Mouse (Mus musculus) lung, postnatal 4 days (tissue): ENCODE measurements around the gene Ltn1.
A peak's percentile ranks its signal among the peaks of the same experiment; 100 is the strongest.

Experiments used
- DNase-seq, 2 experiments: peaks; one replicate each; pipeline ENCODE4 v3.0.0; 2021

Gene Ltn1

GRCm38 (mm10) chr16:87387444-87387977, 44.9 kb downstream of the Ltn1 start:
- no peak for DNase-seq

DNA sequence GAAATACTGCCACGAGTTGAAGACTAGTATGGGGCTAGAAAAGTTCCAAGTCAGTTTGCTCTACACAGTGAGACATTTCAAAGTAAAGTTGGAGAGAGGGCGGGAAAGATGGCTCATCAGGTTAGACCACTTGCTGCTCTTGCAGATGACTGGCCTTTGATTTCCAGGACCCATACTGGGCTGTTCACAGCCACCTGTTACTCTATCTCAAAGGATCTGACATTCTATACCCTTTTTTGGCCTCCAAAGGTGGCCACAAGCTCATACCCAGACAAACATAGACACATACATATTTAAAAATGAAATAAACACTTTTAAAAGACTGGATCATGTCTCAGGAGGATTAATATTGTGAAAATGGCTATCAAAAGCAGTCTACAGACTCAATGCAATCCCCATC, 48.0 kb downstream of the Ltn1 start:
- DNase-seq = no peak

DNA sequence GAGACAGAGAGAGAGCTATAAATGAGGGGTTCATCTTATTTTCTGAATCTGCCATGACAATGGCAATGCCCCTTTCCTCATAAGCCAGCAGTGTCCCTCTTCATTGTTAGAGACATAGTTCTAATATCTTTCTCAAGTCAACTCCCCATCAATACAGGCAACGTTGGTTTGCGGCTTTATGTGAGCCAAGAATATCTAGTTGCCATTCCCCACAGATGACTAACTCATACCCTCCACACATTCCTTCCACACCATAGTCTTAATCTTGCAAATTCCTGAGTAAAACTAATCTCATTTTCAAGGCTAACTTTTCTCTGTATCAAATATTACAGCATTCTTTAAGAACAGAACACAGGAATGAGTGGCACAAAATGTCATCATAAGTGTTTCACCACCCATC, 49.4 kb downstream of the Ltn1 start:
- no peak for DNase-seq

DNA sequence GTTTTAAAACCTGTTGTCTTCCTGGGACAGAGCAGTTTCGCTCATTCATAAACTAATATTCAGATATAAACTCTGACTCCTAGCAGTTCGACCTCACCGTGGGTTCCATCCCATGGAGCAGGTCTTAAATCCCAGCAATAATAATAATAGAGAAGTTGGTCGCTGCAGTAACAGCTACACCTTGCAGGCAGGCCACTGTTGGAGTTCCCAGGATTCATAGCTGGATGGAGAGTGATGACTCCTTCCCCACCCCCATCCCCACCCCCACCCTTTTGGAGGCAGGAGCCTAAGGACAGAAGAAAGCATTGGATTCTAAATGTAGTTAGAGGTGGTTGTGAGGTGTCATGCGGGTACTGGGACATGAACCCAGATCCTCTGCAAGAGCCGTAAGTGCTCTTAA, 66.0 kb downstream of the Ltn1 start:
- DNase-seq = no peak

GRCm38 (mm10) chr16:87366035-87366434, 66.4 kb downstream of the Ltn1 start:
- DNase-seq = no peak

DNA sequence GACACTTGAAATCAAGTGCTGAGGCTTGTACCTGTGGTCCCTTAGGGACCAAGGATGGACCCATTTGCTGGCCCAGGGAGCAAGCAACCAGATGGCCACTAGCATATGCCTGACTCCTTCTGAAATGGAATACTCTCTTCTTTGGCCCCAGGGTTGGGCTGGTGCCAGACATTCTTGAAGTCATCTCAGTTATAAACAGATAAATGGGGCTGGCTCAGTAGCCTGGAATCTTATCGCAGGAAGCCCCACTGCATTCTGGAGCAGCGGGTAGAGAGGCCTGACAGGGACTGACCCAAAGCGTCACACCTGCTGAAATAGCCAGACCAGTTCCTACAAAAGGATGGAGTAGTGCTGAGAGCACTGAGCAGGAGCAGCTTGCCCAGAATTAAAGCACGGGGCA, 68.2 kb downstream of the Ltn1 start:
- peak; percentile 25 to 67 for DNase-seq

DNA sequence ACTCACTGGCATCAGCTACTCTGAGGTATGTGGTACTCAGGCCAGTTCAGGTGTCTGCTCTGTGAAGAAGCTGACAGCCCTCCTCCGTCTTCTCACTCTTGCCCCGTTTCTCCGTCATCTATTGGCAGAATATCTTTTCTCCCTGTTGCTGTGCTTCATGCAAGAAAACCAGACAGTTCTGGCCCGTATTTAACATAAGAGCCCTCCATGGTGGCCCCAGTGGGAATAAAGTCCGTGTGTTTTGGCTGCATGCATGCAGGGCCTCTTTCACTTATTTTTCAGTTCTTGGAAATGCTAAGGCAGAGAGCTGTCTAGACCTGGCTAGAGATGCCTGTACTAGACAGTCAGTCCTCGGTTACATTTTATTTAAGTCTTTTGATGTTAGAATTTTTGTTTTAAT, 72.3 kb downstream of the Ltn1 start:
- DNase-seq = no peak

GRCm38 (mm10) chr16:87354748-87355147, 77.7 kb downstream of the Ltn1 start:
- no peak for DNase-seq

DNA sequence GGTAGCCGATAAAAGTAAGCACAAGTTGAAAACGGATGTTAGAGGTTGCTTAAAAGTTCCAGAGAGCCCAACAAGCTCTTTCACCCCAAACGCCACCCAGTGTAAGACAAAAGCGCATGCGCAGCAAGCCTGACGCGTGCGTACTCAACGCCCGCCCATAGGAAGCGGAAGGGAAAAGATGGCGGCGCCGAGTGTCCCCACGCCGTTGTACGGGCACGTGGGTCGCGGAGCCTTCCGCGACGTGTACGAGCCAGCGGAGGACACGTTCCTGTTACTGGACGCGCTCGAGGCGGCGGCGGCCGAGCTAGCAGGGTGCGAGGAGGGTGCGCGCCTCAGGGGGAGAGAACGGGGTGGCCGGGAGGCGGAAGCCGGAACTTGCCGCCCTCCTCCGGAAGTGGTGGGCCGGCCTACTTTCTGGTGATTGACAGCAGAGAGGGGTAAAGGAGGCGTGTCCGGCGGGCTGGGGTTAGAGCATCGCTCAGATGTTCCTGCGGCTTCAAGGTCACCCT, 78.3 kb downstream of the Ltn1 start, which contains the start of gene N6amt1:
TSS of gene N6amt1 (plus strand) at position 111 of the 509 bp plus-strand sequence.
- DNase-seq = peak; percentile 94

DNA sequence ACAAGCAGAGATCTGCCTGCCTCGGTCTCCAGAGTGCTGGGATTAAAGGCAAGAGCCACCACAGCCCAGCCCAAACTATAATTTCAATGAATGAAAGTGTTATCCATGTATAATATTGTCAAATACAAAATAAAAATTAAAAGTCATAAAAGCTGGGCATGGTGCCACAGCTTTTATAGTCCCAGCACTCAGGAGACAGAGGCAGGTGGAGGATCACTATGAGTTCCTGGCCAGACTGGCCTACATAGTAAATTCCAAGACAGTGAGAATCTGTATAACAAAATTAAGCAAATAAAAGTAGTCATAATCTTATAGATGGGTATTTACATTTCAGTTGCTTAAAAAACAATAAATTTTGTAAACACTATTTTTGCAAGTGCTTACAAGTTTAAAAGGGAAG, 78.8 kb downstream of the Ltn1 start:
- no peak for DNase-seq

- no peak for DNase-seq
Observed at GRCm38 (mm10) chr16:87351386-87352105, 80.9 kb downstream of the Ltn1 start.

DNA sequence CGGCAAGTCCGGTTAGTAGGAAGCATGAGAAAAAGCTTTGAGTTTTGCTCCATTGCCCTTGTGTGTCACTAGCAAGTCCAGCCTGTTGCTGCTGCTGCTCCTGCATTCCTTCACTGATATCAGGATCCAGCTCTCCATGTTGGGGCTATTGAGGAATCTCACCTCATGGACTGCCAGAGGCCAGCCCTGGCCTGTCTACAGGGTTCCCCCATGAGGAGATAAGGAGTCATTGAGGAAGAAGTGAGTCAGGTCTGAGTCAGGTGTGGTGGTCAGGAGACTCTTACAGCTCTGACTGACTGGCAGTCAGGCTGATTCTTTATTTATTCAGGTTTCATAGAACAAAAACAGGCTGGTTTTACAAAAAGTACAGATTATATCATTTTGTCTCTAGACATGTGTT, 84.3 kb downstream of the Ltn1 start:
- peak in 1 of 2 experiments; percentile 29 for DNase-seq

- DNase-seq = no peak
Observed at GRCm38 (mm10) chr16:87341043-87341572, 91.3 kb downstream of the Ltn1 start.

- DNase-seq = no peak
Observed at GRCm38 (mm10) chr16:87334756-87335155, 97.7 kb downstream of the Ltn1 start.

- DNase-seq = no peak
Observed at GRCm38 (mm10) chr16:87329986-87330385, 102.4 kb downstream of the Ltn1 start.
